Mouse (Mus musculus) urinary bladder, postnatal 10 days (tissue): ENCODE data around the gene Fgd2.
"Not testable (repeated sequence)": the region's sequence is repeated elsewhere in the genome, so short reads cannot be mapped to it uniquely, and the experiment has no call there.

Experiments
- DNase-seq: peaks from one replicate; pipeline ENCODE4 v3.0.0; 2022; ENCODE audit warnings: low spot score

Fgd2 gene

GRCm38 (mm10) chr17:29360761-29361221 lies at the start of gene Fgd2:
Gene Fgd2 (plus strand): TSS chr17:29360914.
- no peak for DNase-seq

GRCm38 (mm10) chr17:29311602-29312001 lies 49.1 kb upstream of the Fgd2 start:
- DNase-seq = no peak

- DNase-seq = no peak
Measured at GRCm38 (mm10) chr17:29312082-29312481, 48.6 kb upstream of the Fgd2 start.

- no peak for DNase-seq
Measured at GRCm38 (mm10) chr17:29313300-29313699, 47.4 kb upstream of the Fgd2 start.

GRCm38 (mm10) chr17:29315672-29316465 lies 44.8 kb upstream of the Fgd2 start:
- DNase-seq = no peak

- DNase-seq = no peak
Measured at GRCm38 (mm10) chr17:29316891-29317290, 43.8 kb upstream of the Fgd2 start.

- not testable (repeated sequence) for DNase-seq
Measured at GRCm38 (mm10) chr17:29317380-29317779, 43.3 kb upstream of the Fgd2 start, which contains the start of gene Pi16. Gene Pi16 (plus strand): TSS chr17:29317680.

- DNase-seq = no peak
Measured at GRCm38 (mm10) chr17:29318731-29319250, 41.9 kb upstream of the Fgd2 start.

GRCm38 (mm10) chr17:29319476-29319875 lies 41.2 kb upstream of the Fgd2 start:
- no peak for DNase-seq

- DNase-seq = no peak
Measured at GRCm38 (mm10) chr17:29319881-29320639, 40.7 kb upstream of the Fgd2 start.

GRCm38 (mm10) chr17:29321765-29322602 lies 38.7 kb upstream of the Fgd2 start:
- no peak for DNase-seq

GRCm38 (mm10) chr17:29322603-29322962 lies 38.1 kb upstream of the Fgd2 start:
- DNase-seq = no peak

- no peak for DNase-seq
Measured at GRCm38 (mm10) chr17:29323625-29324024, 37.1 kb upstream of the Fgd2 start.

GRCm38 (mm10) chr17:29325831-29326230 lies 34.9 kb upstream of the Fgd2 start:
- DNase-seq = no peak

- no peak for DNase-seq
Measured at GRCm38 (mm10) chr17:29326531-29327529, 33.9 kb upstream of the Fgd2 start.

GRCm38 (mm10) chr17:29327691-29328090 lies 33.0 kb upstream of the Fgd2 start:
- DNase-seq = no peak

- no peak for DNase-seq
Measured at GRCm38 (mm10) chr17:29330221-29330620, 30.5 kb upstream of the Fgd2 start.

- DNase-seq = no peak
Measured at GRCm38 (mm10) chr17:29330671-29331410, 29.9 kb upstream of the Fgd2 start.

GRCm38 (mm10) chr17:29332186-29332685 lies 28.5 kb upstream of the Fgd2 start:
- no peak for DNase-seq
